Mouse (Mus musculus): ENCODE data around the gene Zc3hav1. TPM values are rescaled to one million over a fixed set of nuclear protein-coding genes. Genes with fewer than 3 reads are reported as not detected.
A peak's percentile ranks its signal among the peaks of the same experiment; 100 is the strongest.

Zc3hav1 gene
- total RNA-seq, 2 experiments from 2014 or later: 15.9 to 17.0 TPM

GRCm38 (mm10) chr6:38353181-38353580, 1.2 kb downstream of the Zc3hav1 start:
- no peak for DNase-seq (ENCODE audit: low spot score in 2 of 2)

GRCm38 (mm10) chr6:38352451-38352850, 2.0 kb downstream of the Zc3hav1 start:
- DNase-seq (ENCODE audit: low spot score in 2 of 2): no peak

GRCm38 (mm10) chr6:38351930-38352329, 2.5 kb downstream of the Zc3hav1 start:
- no peak for DNase-seq (ENCODE audit: low spot score in 2 of 2)

GRCm38 (mm10) chr6:38349806-38350205, 4.6 kb downstream of the Zc3hav1 start:
- DNase-seq (ENCODE audit: low spot score in 2 of 2): no peak

GRCm38 (mm10) chr6:38348811-38349453, 5.5 kb downstream of the Zc3hav1 start:
- DNase-seq (ENCODE audit: low spot score in 2 of 2): no peak

DNA sequence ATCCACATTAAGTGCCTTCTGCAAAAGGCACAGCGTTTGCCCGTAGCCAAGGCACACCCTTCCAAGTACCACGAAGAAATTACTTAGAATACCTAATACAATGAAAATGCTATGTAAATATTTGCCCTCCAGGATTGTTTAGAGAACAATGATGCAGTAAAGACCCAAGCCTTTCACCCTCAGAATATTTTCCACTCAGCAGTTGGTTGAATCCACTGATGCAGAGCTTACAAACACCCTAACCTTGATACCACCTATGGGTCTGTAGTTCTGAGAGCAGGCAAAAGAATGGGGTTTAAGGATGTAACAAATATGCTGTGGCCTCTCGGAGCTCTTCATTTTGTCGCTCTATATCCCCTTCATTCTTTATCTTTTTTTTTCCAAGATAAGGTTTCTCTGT, 6.5 kb downstream of the Zc3hav1 start:
- no peak for DNase-seq (ENCODE audit: low spot score in 2 of 2)

DNA sequence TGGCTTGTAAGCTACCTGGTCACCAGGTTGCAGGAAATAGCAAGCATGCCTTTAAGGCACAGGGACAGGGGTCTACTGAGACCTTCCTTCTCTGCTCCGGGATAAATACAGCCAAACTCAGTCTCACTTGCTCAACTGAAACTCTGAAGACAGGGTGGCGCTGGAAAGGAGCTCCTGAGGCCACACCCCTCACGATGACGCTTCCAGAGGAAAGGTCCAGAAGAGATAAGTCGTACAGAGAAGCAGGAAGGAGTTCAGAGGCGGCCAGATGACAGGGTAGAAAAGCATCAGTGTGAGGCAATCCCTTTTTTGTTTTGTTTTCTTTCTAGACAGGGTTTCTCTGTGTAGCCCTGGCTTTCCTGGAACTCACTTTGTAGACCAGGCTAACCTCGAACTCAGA, 8.6 kb downstream of the Zc3hav1 start:
- DNase-seq (ENCODE audit: low spot score in 2 of 2): no peak

- no peak for DNase-seq (ENCODE audit: low spot score in 2 of 2)
These were observed 10.3 kb downstream of the Zc3hav1 start for GRCm38 (mm10) chr6:38344006-38344670.

- DNase-seq (ENCODE audit: low spot score in 2 of 2): no peak
These were observed 10.8 kb downstream of the Zc3hav1 start for GRCm38 (mm10) chr6:38343581-38343980.

DNA sequence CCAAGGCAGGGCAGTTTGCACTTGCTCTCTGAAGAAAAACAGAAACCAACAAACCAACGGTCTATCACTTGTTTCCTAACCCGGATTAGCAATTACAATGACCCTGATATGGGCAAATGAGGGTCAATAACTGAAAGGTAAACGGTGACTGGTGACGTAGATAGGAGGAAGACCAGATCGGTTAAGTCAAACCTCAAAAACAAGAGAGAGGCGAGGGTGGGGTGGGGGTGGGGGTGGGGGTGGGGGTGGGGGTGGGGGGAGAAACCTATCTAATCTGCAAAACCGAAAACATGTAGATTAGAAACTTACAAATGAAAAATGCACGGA, 11.8 kb downstream of the Zc3hav1 start:
- DNase-seq (ENCODE audit: low spot score in 2 of 2): no peak

DNA sequence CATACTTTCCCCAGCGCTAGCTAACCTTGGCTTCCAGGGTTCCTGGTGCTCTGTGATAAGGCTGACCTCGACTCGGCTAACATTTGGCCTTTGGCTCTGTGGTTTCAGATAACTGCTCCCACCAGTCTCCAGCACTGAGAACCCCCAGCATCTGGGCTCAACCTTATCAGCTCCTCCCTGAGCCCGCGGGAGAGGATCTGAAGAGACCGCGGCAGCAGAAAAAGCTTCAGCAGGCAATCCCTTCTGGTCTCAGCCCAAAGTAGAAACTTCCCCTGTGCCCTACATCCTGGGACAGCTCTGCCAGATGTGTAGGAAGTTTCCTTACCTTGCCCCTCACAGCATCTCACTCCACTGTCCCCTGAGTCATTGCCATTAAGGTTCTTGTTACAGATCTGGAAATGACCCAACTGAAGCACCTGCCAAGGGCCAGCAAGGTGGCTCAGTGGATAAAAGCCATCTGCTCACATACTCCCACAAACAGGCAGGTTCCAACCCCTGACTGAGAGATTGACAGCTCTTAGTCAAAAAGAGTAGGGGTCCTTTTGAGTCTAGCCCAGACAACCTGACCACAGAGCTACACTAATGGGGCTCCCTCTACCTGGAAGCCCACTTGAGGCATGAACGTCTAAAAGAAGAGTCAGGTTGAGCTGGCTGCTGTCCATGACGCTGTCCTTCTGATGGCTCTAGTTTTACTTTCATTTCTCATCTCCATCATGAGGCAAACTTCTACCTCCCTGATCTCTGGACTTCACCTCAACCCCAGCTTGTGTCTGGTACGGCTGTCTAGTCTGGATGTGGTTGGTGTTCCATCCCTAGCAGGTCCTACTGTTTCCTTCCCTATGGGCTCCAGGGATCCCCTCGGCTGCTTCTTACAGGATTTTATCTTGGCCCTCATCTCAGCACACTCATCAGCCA, 12.4 kb downstream of the Zc3hav1 start:
- DNase-seq (ENCODE audit: low spot score in 2 of 2): no peak

- DNase-seq (ENCODE audit: low spot score in 2 of 2): no peak
These were observed 15.3 kb downstream of the Zc3hav1 start for GRCm38 (mm10) chr6:38339078-38339477.

DNA sequence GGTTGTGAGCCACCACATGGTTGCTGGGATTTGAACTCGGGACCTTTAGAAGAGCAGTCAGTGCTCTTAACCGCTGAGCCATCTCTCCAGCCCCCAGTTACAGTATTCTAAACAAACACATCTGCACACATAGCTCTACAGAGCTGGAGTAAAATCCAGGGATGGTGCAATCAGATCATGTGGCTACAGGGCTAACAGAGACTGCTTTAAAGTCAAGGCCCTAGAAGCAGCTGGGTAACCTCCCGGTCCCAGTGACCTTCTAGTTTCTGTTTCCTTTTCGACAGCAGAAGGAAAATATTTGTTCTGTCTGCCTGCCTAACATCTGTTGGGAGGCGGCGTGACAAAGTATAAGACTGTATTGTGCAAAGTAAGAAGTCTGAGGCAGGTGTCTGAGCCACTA, 16.5 kb downstream of the Zc3hav1 start:
- DNase-seq (ENCODE audit: low spot score in 2 of 2): no peak

DNA sequence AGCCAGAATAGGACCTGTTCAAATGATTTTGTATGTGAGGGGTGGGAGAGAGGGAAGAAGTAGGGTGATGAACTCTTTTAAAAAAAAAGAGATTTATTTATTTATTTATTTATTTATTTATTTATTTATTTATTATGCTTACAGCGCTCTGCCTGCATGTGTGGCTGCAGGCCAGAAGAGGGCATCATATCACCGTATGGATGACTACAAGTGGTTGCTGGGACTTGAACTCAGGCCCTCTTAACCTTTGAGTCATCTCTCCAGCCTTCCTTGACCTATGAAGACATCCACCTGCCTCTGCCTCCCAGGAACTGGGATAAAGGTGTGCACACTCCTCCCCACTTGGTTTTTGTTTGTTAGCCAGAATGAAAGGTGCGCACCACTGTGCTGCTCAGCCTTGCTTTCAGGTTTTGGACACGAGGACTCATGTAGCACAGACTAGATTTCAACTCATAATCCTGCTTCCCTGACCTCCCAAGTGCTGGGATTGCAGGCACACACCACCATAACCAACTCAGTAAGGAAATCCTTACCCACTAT, 17.2 kb downstream of the Zc3hav1 start:
- no peak for DNase-seq (ENCODE audit: low spot score in 2 of 2)

- no peak for DNase-seq (ENCODE audit: low spot score in 2 of 2)
These were observed 19.1 kb downstream of the Zc3hav1 start for GRCm38 (mm10) chr6:38335264-38335663.

GRCm38 (mm10) chr6:38326596-38326995, 27.8 kb downstream of the Zc3hav1 start:
- DNase-seq (ENCODE audit: low spot score in 2 of 2): peak in 1 of 2 experiments; percentile 18

DNA sequence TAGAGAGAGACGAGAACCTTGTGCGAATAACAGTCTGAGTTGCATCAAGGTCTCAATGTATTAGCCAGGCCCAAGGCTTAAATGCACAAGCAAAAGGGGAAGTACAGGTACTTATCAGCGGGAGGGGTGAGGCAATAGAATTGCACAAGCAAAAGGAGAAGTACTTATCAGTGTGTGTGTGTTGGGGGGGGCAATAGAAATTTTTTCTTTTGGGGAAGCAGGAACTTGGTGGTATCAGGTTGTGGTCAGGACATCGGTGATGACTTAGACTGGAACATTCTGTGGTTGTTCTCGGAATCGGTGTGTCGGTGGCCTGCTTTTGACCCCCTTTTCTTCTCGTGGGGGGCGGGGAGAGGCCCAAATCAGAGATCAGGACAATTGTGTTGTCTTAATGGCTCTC, 33.8 kb downstream of the Zc3hav1 start:
- DNase-seq (ENCODE audit: low spot score in 2 of 2): no peak

DNA sequence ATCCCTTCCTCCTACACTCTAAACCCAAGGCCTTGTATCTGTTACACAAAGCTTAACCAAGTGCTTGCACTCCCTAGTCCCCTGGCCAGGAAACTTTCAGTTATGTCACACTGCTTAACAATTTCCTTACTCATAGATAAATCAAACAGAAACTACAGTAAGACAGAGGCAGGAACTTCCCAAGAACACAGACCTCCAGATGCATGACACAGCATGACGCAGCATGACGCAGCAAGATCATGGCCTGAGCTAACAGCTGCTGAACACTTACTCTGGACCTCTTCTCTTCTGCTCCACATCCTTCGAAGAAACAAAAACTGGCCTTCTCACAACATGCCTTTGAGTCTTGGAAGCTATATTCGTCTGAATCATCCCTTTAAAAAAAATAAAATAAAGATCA, 38.4 kb downstream of the Zc3hav1 start:
- DNase-seq (ENCODE audit: low spot score in 2 of 2): no peak

- DNase-seq (ENCODE audit: low spot score in 2 of 2): no peak
These were observed 44.7 kb downstream of the Zc3hav1 start for GRCm38 (mm10) chr6:38309741-38310140.

DNA sequence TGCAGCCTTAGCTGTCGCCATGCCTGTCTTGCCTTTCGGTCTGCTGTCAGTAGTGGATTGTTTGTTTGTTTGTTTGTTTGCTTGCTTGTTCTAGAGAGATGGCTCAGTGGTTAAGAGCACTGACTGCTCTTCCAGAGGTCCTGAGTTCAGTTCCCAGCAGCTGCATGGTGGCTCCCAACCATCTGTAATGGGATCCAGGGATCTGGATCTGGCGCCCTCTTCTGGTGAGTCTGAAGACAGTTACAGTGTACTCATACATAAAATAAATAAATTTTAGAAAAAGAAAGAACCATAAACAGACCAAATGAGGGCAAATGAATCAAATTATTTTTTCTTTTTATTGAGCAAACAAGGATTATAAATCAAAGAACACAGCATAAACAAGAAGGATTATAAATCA, 49.4 kb downstream of the Zc3hav1 start:
- no peak for DNase-seq (ENCODE audit: low spot score in 2 of 2)

- DNase-seq (ENCODE audit: low spot score in 2 of 2): peak; percentile 66 to 79
These were observed 55.5 kb downstream of the Zc3hav1 start, which contains the start of gene Zc3hav1l for GRCm38 (mm10) chr6:38298761-38299401. Zc3hav1l (minus strand) TSS chr6:38299259.

Data from gastrocnemius, postnatal 4 days (tissue).